In genomic region chr13:74061613-74062377, GRCm38 (mm10) we compare ENCODE assay signal across 8 mouse cellular contexts. TPM values are rescaled to one million over a fixed set of nuclear protein-coding genes. Genes with fewer than 3 reads are reported as not detected.
DNase-seq lines count a peak whose midpoint lies in the region; ATAC-seq lines count a peak whose summit lies in the region.

Gene Cep72 (minus strand): TSS chr13:74062299.

- peak; percentile 93 for DNase-seq in adrenal gland, adult 2 months
- DNase-seq in embryo, embryonic 11 days = peak; percentile 95
- peak; percentile 84 for DNase-seq in gastrocnemius, postnatal 25 days
- DNase-seq in left cerebral cortex, postnatal 10 days (ENCODE audit: extremely low spot score in 1 of 2, low spot score in 2 of 2) = peak; percentile 78 to 94
- DNase-seq in right cerebral cortex, postnatal 10 days (ENCODE audit: low spot score in 2 of 2) = peak; percentile 92 to 95
- peak; percentile 94 for DNase-seq in urinary bladder, postnatal 14 days (ENCODE audit: low spot score)

- intact Hi-C loops in left cerebral cortex, postnatal 10 days (cut with DNase I) = no loop called here

- ATAC-seq in inflammation-experienced regulatory T-cells, adult 6 months = peak; percentile 91
- ATAC-seq in megakaryocyte progenitor cell, adult 5-6 weeks (replicated peaks; ENCODE audit: poor library complexity) = peak; percentile 94

RNA-seq across cellular contexts. Expression of gene Cep72, which starts in this region (rescaled TPM):
- 1 to 10 TPM; 4.2 to 4.5 TPM for total RNA-seq in adrenal gland, adult 2 months (2021)
- 1.1 and 1.4 TPM in 2 replicates for polyA plus RNA-seq in adrenal gland, adult 2 months (2012; rRNA removed)
- under 1 TPM; 0.51 to 0.61 TPM for total RNA-seq in gastrocnemius, postnatal 25 days (2021)
- 10 to 100 TPM in 1 of 3 experiments, 1 to 10 TPM in 2; 3.9 to 17.1 (median 8.5) TPM for polyA plus RNA-seq in inflammation-experienced regulatory T-cells, adult 6 months (2017; shearing (Covaris generic))
- total RNA-seq in left cerebral cortex, postnatal 10 days (2021) = 1 to 10 TPM; 1.7 to 2.3 TPM
- 9.9 and 13.8 TPM in 2 replicates for total RNA-seq in megakaryocyte progenitor cell, adult 5-6 weeks (2015)
- 11.0 and 12.6 TPM in 2 replicates for total RNA-seq in megakaryocyte progenitor cell, adult 5-6 weeks (2017)

Comparison
In these comparisons a context has a peak if more than half of its experiments do, and no peak if none do; other contexts are left out.
1. Peak in every context shown above with its lines: DNase-seq and ATAC-seq.
2. Peak in DNase-seq in gastrocnemius, postnatal 25 days; RNA of the gene not detected or under 1 TPM.